Mouse (Mus musculus) myocyte (in vitro differentiated cells): ENCODE data around the gene Syde2. TPM values are rescaled to one million over a fixed set of nuclear protein-coding genes. Genes with fewer than 3 reads are reported as not detected.

ENCODE experiments used
- H3K27me3 ChIP-seq: one replicate; pipeline ENCODE4 v1.6.1; 2011; ENCODE audit not compliant: control insufficient read depth, insufficient read depth, insufficient read length
- H3K36me3 ChIP-seq: one replicate; pipeline ENCODE4 v1.6.1; 2011; ENCODE audit not compliant: control insufficient read depth, insufficient read depth
- H3K4me2 ChIP-seq: one replicate; pipeline ENCODE4 v1.6.1; 2011; ENCODE audit warnings: low read depth, control low read depth
- H3K4me3 ChIP-seq: one replicate; pipeline ENCODE4 v1.5.1; 2011; ENCODE audit warnings: mild to moderate bottlenecking, control low read depth, moderate library complexity
- H3K79me2 ChIP-seq: one replicate; pipeline ENCODE4 v1.6.1; 2011; ENCODE audit not compliant: control insufficient read depth, insufficient read depth
- H3ac ChIP-seq: one replicate; pipeline ENCODE4 v1.6.1; 2011; ENCODE audit not compliant: control insufficient read depth, insufficient read length
- CEBPB ChIP-seq: IDR thresholded peaks from 2 replicates; pipeline ENCODE4 v1.6.1; 2011; ENCODE audit warnings: mild to moderate bottlenecking, moderate library complexity; ENCODE audit not compliant: poor library complexity, insufficient read depth, severe bottlenecking
- E2F4 ChIP-seq: IDR thresholded peaks from one replicate; pipeline ENCODE4 v1.6.1; 2011; ENCODE audit warnings: mild to moderate bottlenecking, control low read depth, moderate library complexity; ENCODE audit not compliant: insufficient read depth
- MAX ChIP-seq: IDR thresholded peaks from one replicate; pipeline ENCODE4 v1.6.1; 2011; ENCODE audit warnings: low read depth, mild to moderate bottlenecking, control low read depth
- MYOD1 ChIP-seq, 3 experiments: IDR thresholded peaks; one replicate each; pipeline ENCODE4 v1.6.1; 2011; ENCODE audit warnings: control low read depth in 2 of 3, low read depth in 2 of 3, mild to moderate bottlenecking in 2 of 3, moderate library complexity in 1 of 3; ENCODE audit not compliant: insufficient read length in 2 of 3, control insufficient read depth in 1 of 3
- MYOG ChIP-seq, 3 experiments: IDR thresholded peaks; one replicate each; pipeline ENCODE4 v1.6.1; 2011; ENCODE audit warnings: control low read depth in 2 of 3, low read depth in 2 of 3, mild to moderate bottlenecking in 2 of 3; ENCODE audit not compliant: insufficient read length in 2 of 3, control insufficient read depth in 1 of 3, insufficient read depth in 1 of 3
- POLR2A ChIP-seq: IDR thresholded peaks from one replicate; pipeline ENCODE4 v1.6.1; 2011; ENCODE audit warnings: low read depth, mild to moderate bottlenecking, control low read depth, moderate library complexity; ENCODE audit not compliant: insufficient read length
- POLR2AphosphoS2 ChIP-seq: IDR thresholded peaks from one replicate; pipeline ENCODE4 v1.6.1; 2011; ENCODE audit warnings: low read depth, control low read depth; ENCODE audit not compliant: insufficient read length
- REST ChIP-seq: IDR thresholded peaks from one replicate; pipeline ENCODE4 v1.6.1; 2011; ENCODE audit warnings: mild to moderate bottlenecking, control low read depth, moderate library complexity; ENCODE audit not compliant: insufficient read depth, insufficient read length
- SRF ChIP-seq: IDR thresholded peaks from one replicate; pipeline ENCODE4 v1.6.1; 2011; ENCODE audit warnings: low read depth; ENCODE audit not compliant: control insufficient read depth, insufficient read length
- TCF12 ChIP-seq: IDR thresholded peaks from one replicate; pipeline ENCODE4 v1.6.1; 2011; ENCODE audit warnings: mild to moderate bottlenecking, control low read depth; ENCODE audit not compliant: poor library complexity, insufficient read depth, severe bottlenecking
- TCF3 ChIP-seq: IDR thresholded peaks from one replicate; pipeline ENCODE4 v1.6.1; 2011; ENCODE audit warnings: low read depth, control low read depth; ENCODE audit not compliant: insufficient read length
- USF1 ChIP-seq: IDR thresholded peaks from one replicate; pipeline ENCODE4 v1.6.1; 2011; ENCODE audit warnings: low read depth, mild to moderate bottlenecking, control low read depth, moderate library complexity
- polyA plus RNA-seq: library from polyadenylated mRNA; unstranded; fragments of >200 nt; fragmentation: generic; extraction: Trizol; gene quantifications from one replicate; pipeline ENCODE4 v1.2.1, GENCODE M21; 2012; ENCODE audit warnings: missing spikeins

The Syde2 gene
- polyA plus RNA-seq, 1 experiment, result 0.73 TPM

DNA sequence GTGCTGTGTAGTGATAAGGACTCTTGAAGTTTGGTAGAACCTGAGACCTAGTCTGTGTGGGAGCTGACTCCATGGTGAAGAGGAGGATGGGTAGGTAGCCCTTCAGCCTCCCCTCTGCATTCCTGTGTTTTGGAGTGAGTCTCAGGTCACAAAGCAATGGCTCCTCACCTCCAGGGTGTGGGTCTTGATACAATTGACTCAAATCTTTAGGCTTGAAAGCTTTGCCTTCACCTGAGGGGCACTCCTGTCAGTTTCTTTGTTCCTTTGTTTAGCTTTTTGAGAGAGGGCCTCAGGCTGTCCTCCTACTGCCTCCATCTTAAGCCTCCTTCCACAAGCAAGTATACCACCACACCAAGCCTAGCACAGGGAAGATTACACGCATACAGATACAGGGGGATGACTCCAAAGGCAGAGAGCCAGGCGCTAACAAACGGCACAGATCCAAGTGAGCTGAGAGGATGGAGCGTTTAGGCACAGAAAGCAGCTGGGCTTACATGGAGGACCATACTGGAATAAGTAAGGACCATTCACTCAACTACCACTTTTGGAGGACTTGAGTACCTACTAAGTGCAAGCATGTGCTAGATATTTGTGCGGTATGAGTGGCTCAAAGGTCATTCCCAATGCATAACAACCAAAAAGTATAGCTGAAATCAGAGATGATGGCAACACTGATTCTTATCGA lies 1.2 kb upstream of the Syde2 start:
- no peak overlapping the region for H3K4me3 ChIP-seq
- H3K4me2 ChIP-seq, result no peak overlapping the region
- H3K27me3 ChIP-seq, result no peaks in the 10 kb centered on the region
- H3K36me3 ChIP-seq, result no peaks in the 10 kb centered on the region
- H3K79me2 ChIP-seq, result no peaks in the 10 kb centered on the region
- H3ac ChIP-seq, result no peak overlapping the region
- TF ChIP-seq REST (no peak), SRF (no peak), CEBPB (no peak), USF1 (no peak)

GRCm38 (mm10) chr3:145987970-145988683 lies 457 bp downstream of the Syde2 start:
- TF ChIP-seq POLR2A, result peak; percentile 52
- TF ChIP-seq POLR2AphosphoS2, result no peak
- TF ChIP-seq MAX, result no peak
- no peak for TF ChIP-seq REST
- peak in 1 of 3 experiments; percentile 53 for TF ChIP-seq MYOG (IDR thresholded peaks at IDR 0.05; ENCODE audit: control insufficient read depth in 1 of 3, insufficient read depth in 1 of 3, insufficient read length in 2 of 3, low read depth in 2 of 3)
- no peak for TF ChIP-seq USF1
- no peak for TF ChIP-seq CEBPB
- TF ChIP-seq TCF12, result no peak
- no peak for TF ChIP-seq SRF
- Histone ChIP-seq H3ac (peak overlapping the region; percentile 57), H3K79me2 (no peaks in the 10 kb centered on the region), H3K4me3 (peak overlapping the region; percentile 25), H3K27me3 (no peaks in the 10 kb centered on the region), H3K4me2 (peak overlapping the region; percentile 90), H3K36me3 (no peaks in the 10 kb centered on the region)

DNA sequence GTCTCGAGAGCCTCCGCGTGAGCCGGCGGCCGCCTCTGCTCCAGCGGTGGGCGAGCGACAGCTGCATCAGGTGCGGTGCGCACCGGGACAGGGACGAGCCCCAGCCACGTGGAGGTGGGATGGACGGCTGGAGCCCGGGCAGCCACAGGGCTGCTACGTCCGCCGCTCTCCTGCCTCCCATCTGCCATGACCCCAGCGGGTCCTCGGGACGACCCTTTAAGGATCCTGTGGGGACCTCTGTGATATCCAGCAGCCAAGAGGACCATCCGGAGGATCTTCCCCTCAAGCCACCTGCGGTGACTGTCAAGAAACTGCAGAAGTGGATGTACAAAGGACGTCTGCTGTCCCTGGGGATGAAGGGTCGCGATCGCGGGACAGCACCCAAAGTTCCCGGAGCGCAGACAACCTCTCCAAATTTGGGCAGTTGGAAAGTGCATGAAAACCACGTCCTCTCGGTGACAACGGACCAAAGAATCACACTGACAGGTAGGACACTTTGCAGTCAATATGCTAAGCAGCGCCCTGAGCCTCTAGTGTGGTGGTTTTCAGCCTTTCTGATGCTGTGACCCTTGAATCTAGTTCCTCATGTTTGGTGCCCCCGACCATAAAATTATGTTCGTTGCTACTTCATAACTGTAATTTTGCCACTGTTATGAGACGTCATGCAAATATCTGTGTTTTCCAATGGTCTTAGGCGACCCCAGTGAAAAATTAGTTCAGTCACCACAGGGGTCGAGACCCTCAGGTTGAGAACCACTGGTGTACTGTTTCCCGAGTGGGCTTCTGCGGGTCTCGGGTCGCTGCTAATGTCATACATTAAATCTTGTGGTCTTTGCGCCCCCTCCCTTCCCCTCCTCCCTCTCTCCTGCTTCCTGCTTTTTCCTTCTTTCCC lies 1.3 kb downstream of the Syde2 start:
- H3K36me3 ChIP-seq, result no peaks in the 10 kb centered on the region
- H3ac ChIP-seq, result peak overlapping the region; percentile 57
- no peaks in the 10 kb centered on the region for H3K79me2 ChIP-seq
- peak overlapping the region; percentile 25 for H3K4me3 ChIP-seq
- TF ChIP-seq USF1 (no peak), MYOG (IDR thresholded peaks at IDR 0.05; ENCODE audit: control insufficient read depth in 1 of 3, insufficient read depth in 1 of 3, insufficient read length in 2 of 3, low read depth in 2 of 3) (no peak), TCF12 (no peak), POLR2A (peak; percentile 23), MAX (no peak), CEBPB (no peak), REST (no peak), SRF (peak; percentile 60), POLR2AphosphoS2 (no peak), MYOD1 (IDR thresholded peaks at IDR 0.05; ENCODE audit: control insufficient read depth in 1 of 3, insufficient read length in 2 of 3, low read depth in 2 of 3) (peak in 2 of 3 experiments; percentile 43 to 64), E2F4 (no peak), TCF3 (no peak)
- no peaks in the 10 kb centered on the region for H3K27me3 ChIP-seq
- H3K4me2 ChIP-seq, result peak overlapping the region; percentile 90

DNA sequence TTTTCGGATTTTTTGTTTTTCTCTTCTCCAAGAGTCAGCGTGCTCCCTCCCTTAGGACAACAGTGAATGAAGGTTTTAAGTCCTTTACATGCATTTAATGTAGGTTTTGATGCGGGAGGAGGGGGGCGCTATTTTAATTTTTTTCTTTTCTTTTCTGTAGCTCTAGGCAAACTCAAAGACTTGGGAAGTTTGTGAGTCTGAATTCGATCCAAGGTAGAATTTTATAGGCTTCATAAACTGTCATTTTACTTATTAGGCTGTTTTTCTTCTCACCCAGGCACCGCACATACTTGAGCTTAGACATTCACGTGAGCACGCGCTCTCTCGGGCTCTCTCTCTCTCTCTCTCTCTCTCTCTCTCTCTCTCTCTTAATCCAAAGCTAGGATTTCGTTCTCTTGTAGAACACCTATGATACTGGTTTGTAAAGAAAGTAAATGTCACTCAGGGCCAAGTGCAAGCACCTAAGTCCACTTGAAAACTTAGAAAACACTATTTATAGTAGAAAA lies 2.0 kb downstream of the Syde2 start:
- no peaks in the 10 kb centered on the region for H3K27me3 ChIP-seq
- no peak overlapping the region for H3ac ChIP-seq
- no peaks in the 10 kb centered on the region for H3K36me3 ChIP-seq
- H3K4me3 ChIP-seq, result peak overlapping the region; percentile 25
- peak overlapping the region; percentile 90 for H3K4me2 ChIP-seq
- no peaks in the 10 kb centered on the region for H3K79me2 ChIP-seq
- no peak for TF ChIP-seq SRF
- no peak for TF ChIP-seq E2F4
- TF ChIP-seq CEBPB, result no peak
- TF ChIP-seq MYOG (IDR thresholded peaks at IDR 0.05; ENCODE audit: control insufficient read depth in 1 of 3, insufficient read depth in 1 of 3, insufficient read length in 2 of 3, low read depth in 2 of 3), result no peak
- no peak for TF ChIP-seq TCF3
- no peak for TF ChIP-seq USF1
- no peak for TF ChIP-seq POLR2A
- no peak for TF ChIP-seq MAX
- TF ChIP-seq TCF12, result no peak
- no peak for TF ChIP-seq REST
- TF ChIP-seq MYOD1 (IDR thresholded peaks at IDR 0.05; ENCODE audit: control insufficient read depth in 1 of 3, insufficient read length in 2 of 3, low read depth in 2 of 3), result no peak
- TF ChIP-seq POLR2AphosphoS2, result no peak
